Mouse (Mus musculus): ENCODE measurements around the gene Kif27.

The Kif27 gene

GRCm38 (mm10) chr13:58364353-58365175 is 5.6 kb upstream of the Kif27 start:
- DNase-seq = no peak

- no peak for DNase-seq
Observed at GRCm38 (mm10) chr13:58359304-58359653, 357 bp upstream of the Kif27 start.

- no peak for DNase-seq
Observed at GRCm38 (mm10) chr13:58352996-58353395, 5.9 kb downstream of the Kif27 start.

GRCm38 (mm10) chr13:58350606-58351005 is 8.3 kb downstream of the Kif27 start:
- DNase-seq = no peak

GRCm38 (mm10) chr13:58344505-58344904 is 14.4 kb downstream of the Kif27 start:
- peak; percentile 17 for DNase-seq

- DNase-seq = no peak
Observed at GRCm38 (mm10) chr13:58337456-58337855, 21.5 kb downstream of the Kif27 start.

- peak; percentile 37 for DNase-seq
Observed at GRCm38 (mm10) chr13:58334116-58334515, 24.8 kb downstream of the Kif27 start.

- no peak for DNase-seq
Observed at GRCm38 (mm10) chr13:58317768-58318167, 41.2 kb downstream of the Kif27 start.

GRCm38 (mm10) chr13:58314991-58315390 is 43.9 kb downstream of the Kif27 start:
- DNase-seq = no peak

- DNase-seq = no peak
Observed at GRCm38 (mm10) chr13:58313758-58314157, 45.2 kb downstream of the Kif27 start.

GRCm38 (mm10) chr13:58311351-58311750 is 47.6 kb downstream of the Kif27 start:
- no peak for DNase-seq

- no peak for DNase-seq
Observed at GRCm38 (mm10) chr13:58309499-58309898, 49.4 kb downstream of the Kif27 start.

- DNase-seq = no peak
Observed at GRCm38 (mm10) chr13:58307453-58307852, 51.5 kb downstream of the Kif27 start.

GRCm38 (mm10) chr13:58305230-58305629 is 53.7 kb downstream of the Kif27 start:
- DNase-seq = no peak

- no peak for DNase-seq
Observed at GRCm38 (mm10) chr13:58302421-58303145, 56.3 kb downstream of the Kif27 start.

GRCm38 (mm10) chr13:58301961-58302360 is 57.0 kb downstream of the Kif27 start:
- no peak for DNase-seq

- no peak for DNase-seq
Observed at GRCm38 (mm10) chr13:58298756-58299155, 60.2 kb downstream of the Kif27 start.

GRCm38 (mm10) chr13:58295582-58295981 is 63.3 kb downstream of the Kif27 start:
- no peak for DNase-seq

GRCm38 (mm10) chr13:58292811-58293210 is 66.1 kb downstream of the Kif27 start:
- no peak for DNase-seq

- DNase-seq = no peak
Observed at GRCm38 (mm10) chr13:58289308-58289707, 69.6 kb downstream of the Kif27 start.

- DNase-seq = peak; percentile 40
Observed at GRCm38 (mm10) chr13:58287822-58288221, 71.1 kb downstream of the Kif27 start.

GRCm38 (mm10) chr13:58283466-58283865 is 75.5 kb downstream of the Kif27 start:
- DNase-seq = no peak

GRCm38 (mm10) chr13:58281936-58282335 is 77.0 kb downstream of the Kif27 start:
- no peak for DNase-seq

- DNase-seq = no peak
Observed at GRCm38 (mm10) chr13:58280528-58280927, 78.4 kb downstream of the Kif27 start.

Measured in layer of hippocampus, adult 9-11 months (tissue).